Mouse (Mus musculus): Measurements from ENCODE around the gene H3f3a. TPM values are rescaled to one million over a fixed set of nuclear protein-coding genes. Genes with fewer than 3 reads are reported as not detected.
A peak's percentile ranks its signal among the peaks of the same experiment; 100 is the strongest.

H3f3a gene
- total and polyA plus RNA-seq, 3 experiments = 571 to 1,420 (median 715) TPM

GRCm38 (mm10) chr1:180848114-180848510 is 34.4 kb upstream of the H3f3a start:
- dilution Hi-C loops (cut with MboI; ENCODE audit: extremely low pct_ligation_motif_present, extremely low pct_unique_long_range_greater_than_20kb, low sequenced_read_pairs) = no loop called here
- in situ Hi-C loops (cut with MboI; ENCODE audit: low pct_ligation_motif_present, low pct_unique_long_range_greater_than_20kb, low sequenced_read_pairs) = no loop called here
- Histone ChIP-seq H3K27ac (ENCODE audit: insufficient read depth, low read depth) (no peak overlapping the region), H3K4me2 (ENCODE audit: insufficient read depth, low read depth, poor library complexity, severe bottlenecking) (no peak overlapping the region), H3K79me2 (replicated peaks; ENCODE audit: control insufficient read depth, extremely low read depth, insufficient read depth, poor library complexity, severe bottlenecking) (peaks cover 16% of the 10 kb centered on the region), H3K9me3 (replicated peaks; ENCODE audit: low read length) (no peaks in the 10 kb centered on the region), H3K27me3 (replicated peaks) (no peaks in the 10 kb centered on the region), H3K9ac (ENCODE audit: insufficient read depth, low read depth) (no peak overlapping the region), H3K4me1 (ENCODE audit: control insufficient read depth in 1 of 2, insufficient read depth in 2 of 2) (peaks cover 10 to 32% of the 10 kb centered on the region in 2 experiments; a peak in 3 of 4 replicates), H3K36me3 (replicated peaks in 1 of 2; ENCODE audit: control insufficient read depth in 1 of 2, insufficient read depth in 1 of 2, low read length in 1 of 2) (peaks cover 0 to 8% of the 10 kb centered on the region in 2 experiments), H3K4me3 (replicated peaks in 1 of 3; ENCODE audit: low read depth in 2 of 3, low read length in 2 of 3, poor library complexity in 1 of 3) (no peak overlapping the region)
- DNase-seq (ENCODE audit: extremely low read depth) = no peak
- TF ChIP-seq MAX (IDR thresholded peaks at IDR 0.05; ENCODE audit: low read length) (no peak), MYC (IDR thresholded peaks at IDR 0.05; ENCODE audit: low read depth, low read length) (no peak), BHLHE40 (IDR thresholded peaks at IDR 0.05; ENCODE audit: low read depth, low read length) (no peak), SIN3A (IDR thresholded peaks at IDR 0.05; ENCODE audit: low read length) (no peak), ZNF384 (IDR thresholded peaks at IDR 0.05; ENCODE audit: low read depth, low read length) (no peak), JUND (conservative IDR thresholded peaks at IDR 0.05; ENCODE audit: low read depth, low read length) (no peak), USF2 (conservative IDR thresholded peaks at IDR 0.05; ENCODE audit: low read depth, low read length) (no peak), EP300 (IDR thresholded peaks at IDR 0.05; ENCODE audit: low read length) (no peak), ZMIZ1 (IDR thresholded peaks at IDR 0.05; ENCODE audit: low read depth, low read length) (no peak)

DNA sequence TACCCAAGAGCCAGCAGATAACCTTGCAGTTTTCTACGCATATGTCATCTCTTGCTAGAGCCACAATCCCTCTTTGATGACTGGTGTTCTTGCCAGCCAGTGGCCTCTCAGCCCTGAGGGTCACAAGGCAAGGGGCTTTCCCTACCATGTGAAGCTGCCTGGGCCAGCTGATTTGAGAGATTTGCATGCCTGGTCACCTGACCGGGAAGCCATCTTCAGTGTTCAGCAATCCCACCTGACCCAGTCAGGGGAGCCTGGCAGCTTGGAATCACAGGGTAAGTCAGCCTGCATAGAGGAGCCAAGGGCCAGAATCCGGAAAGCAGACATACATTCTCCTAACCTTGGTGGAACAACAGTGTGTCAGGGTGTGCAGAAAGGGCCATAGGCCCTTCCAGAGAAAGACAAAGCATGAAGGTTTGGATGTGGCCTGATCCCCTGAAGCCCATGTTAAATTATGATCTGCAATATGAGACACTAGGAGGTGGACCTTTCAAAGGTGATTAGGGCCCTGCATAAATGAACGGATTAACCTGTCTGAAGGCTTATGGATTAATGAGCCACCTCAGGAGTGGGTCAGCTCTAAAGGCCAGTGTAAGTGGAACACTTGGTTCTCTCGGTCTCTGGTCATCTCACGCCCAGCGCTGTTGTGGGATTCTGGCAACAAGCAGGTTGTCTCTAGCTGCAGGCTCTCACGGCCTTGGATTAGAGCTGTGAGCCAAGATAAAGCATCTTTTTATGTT is 28.0 kb upstream of the H3f3a start:
- no peaks in the 10 kb centered on the region for H3K9me3 ChIP-seq (replicated peaks; ENCODE audit: low read length)
- H3K4me1 ChIP-seq (ENCODE audit: control insufficient read depth in 1 of 2, insufficient read depth in 2 of 2) = peaks cover 6 to 18% of the 10 kb centered on the region in 2 experiments; a peak in 3 of 4 replicates
- in situ Hi-C loops (cut with MboI; ENCODE audit: low pct_ligation_motif_present, low pct_unique_long_range_greater_than_20kb, low sequenced_read_pairs) = no loop called here
- no peaks in the 10 kb centered on the region for H3K79me2 ChIP-seq (replicated peaks; ENCODE audit: control insufficient read depth, extremely low read depth, insufficient read depth, poor library complexity, severe bottlenecking)
- DNase-seq (ENCODE audit: extremely low read depth) = peak; percentile 90
- peak overlapping the region; percentile 27 to 40 (median 36) for H3K4me3 ChIP-seq (replicated peaks in 1 of 3; ENCODE audit: low read depth in 2 of 3, low read length in 2 of 3, poor library complexity in 1 of 3)
- no peak overlapping the region for H3K27ac ChIP-seq (ENCODE audit: insufficient read depth, low read depth)
- 0 out of 2 replicates have a peak overlapping the region, but pooled peaks have one; percentile 15 for H3K9ac ChIP-seq (ENCODE audit: insufficient read depth, low read depth)
- H3K36me3 ChIP-seq (replicated peaks in 1 of 2; ENCODE audit: control insufficient read depth in 1 of 2, insufficient read depth in 1 of 2, low read length in 1 of 2) = no peaks in the 10 kb centered on the region
- dilution Hi-C loops (cut with MboI; ENCODE audit: extremely low pct_ligation_motif_present, extremely low pct_unique_long_range_greater_than_20kb, low sequenced_read_pairs) = no loop called here
- peak overlapping the region; percentile 23 for H3K4me2 ChIP-seq (ENCODE audit: insufficient read depth, low read depth, poor library complexity, severe bottlenecking)
- no peaks in the 10 kb centered on the region for H3K27me3 ChIP-seq (replicated peaks)
- TF ChIP-seq BHLHE40 (IDR thresholded peaks at IDR 0.05; ENCODE audit: low read depth, low read length) (peak; percentile 98), MAZ (IDR thresholded peaks at IDR 0.05; ENCODE audit: low read depth, low read length) (no peak), SMC3 (IDR thresholded peaks at IDR 0.05; ENCODE audit: low read depth, low read length) (no peak), KAT2A (IDR thresholded peaks at IDR 0.05; ENCODE audit: insufficient replicate concordance, low read length) (no peak), POLR2A (IDR thresholded peaks at IDR 0.05; ENCODE audit: low read depth, low read length) (peak; percentile 59), ZC3H11A (IDR thresholded peaks at IDR 0.05; ENCODE audit: low read depth, low read length) (no peak), RAD21 (IDR thresholded peaks at IDR 0.05; ENCODE audit: low read depth, low read length) (no peak), ETS1 (conservative IDR thresholded peaks at IDR 0.05; ENCODE audit: low read depth, low read length) (peak; percentile 98), RCOR1 (conservative IDR thresholded peaks at IDR 0.05; ENCODE audit: low read depth, low read length) (no peak), ZKSCAN1 (IDR thresholded peaks at IDR 0.05; ENCODE audit: borderline replicate concordance, low read depth, low read length) (no peak), POLR2AphosphoS2 (IDR thresholded peaks at IDR 0.05; ENCODE audit: low read depth, low read length) (no peak), HCFC1 (IDR thresholded peaks at IDR 0.05; ENCODE audit: low read depth, low read length) (peak; percentile 52), MXI1 (IDR thresholded peaks at IDR 0.05; ENCODE audit: low read depth, low read length) (no peak), NELFE (IDR thresholded peaks at IDR 0.05; ENCODE audit: low read depth, low read length) (no peak), ELF1 (IDR thresholded peaks at IDR 0.05; ENCODE audit: low read depth, low read length) (peak; percentile 49; the same call in 1 of the 2 replicates), CHD1 (IDR thresholded peaks at IDR 0.05; ENCODE audit: low read depth, low read length) (no peak), EP300 (IDR thresholded peaks at IDR 0.05; ENCODE audit: low read length) (no peak), TCF12 (IDR thresholded peaks at IDR 0.05; ENCODE audit: low read depth, low read length) (peak; percentile 78; the same call in 1 of the 2 replicates), JUN (IDR thresholded peaks at IDR 0.05; ENCODE audit: insufficient read depth, low read depth, low read length) (no peak), TBP (conservative IDR thresholded peaks at IDR 0.05; ENCODE audit: low read depth, low read length) (peak; percentile 55; the same call in 1 of the 2 replicates), MAX (IDR thresholded peaks at IDR 0.05; ENCODE audit: low read length) (peak; percentile 77), SIN3A (IDR thresholded peaks at IDR 0.05; ENCODE audit: low read length) (0 out of 2 replicates have a peak, but pooled peaks have one; percentile 55), JUND (conservative IDR thresholded peaks at IDR 0.05; ENCODE audit: low read depth, low read length) (no peak), USF1 (IDR thresholded peaks at IDR 0.05; ENCODE audit: low read depth, low read length) (peak; percentile 93), NRF1 (IDR thresholded peaks at IDR 0.05; ENCODE audit: low read depth, low read length) (peak; percentile 43; the same call in 1 of the 2 replicates), PAX5 (IDR thresholded peaks at IDR 0.05; ENCODE audit: low read length) (no peak), E2F4 (IDR thresholded peaks at IDR 0.05; ENCODE audit: insufficient replicate concordance, low read depth, low read length) (no peak)

All from CH12.LX (cell line).